Mouse (Mus musculus): Measurements from ENCODE around the gene Tubb5. TPM values are rescaled to one million over a fixed set of nuclear protein-coding genes. Genes with fewer than 3 reads are reported as not detected.

Tubb5 gene
- polyA plus RNA-seq (2012; rRNA removed): 98.9 and 109 TPM in 2 replicates

DNA sequence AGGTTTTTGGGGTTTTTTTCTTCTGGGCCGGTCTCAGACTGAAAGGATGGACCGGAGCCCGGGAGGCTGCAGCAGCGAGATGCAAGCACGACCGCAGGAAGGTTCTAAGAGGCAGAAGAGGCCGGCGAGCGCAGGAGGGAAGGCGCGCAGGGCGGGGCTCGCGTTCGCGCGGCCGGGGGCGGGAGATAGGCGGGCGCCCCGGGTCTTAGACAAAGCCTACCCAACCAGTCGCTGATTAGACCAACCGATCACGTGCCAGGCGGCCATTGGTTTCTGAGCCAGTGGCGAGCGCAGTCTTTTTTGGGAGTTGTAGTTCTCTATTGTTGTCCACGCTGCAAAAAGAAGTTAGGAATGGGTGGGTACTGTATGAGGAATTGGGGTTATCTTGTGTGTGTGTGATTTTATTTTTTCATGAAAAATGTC is at the start of gene Tubb5:
Gene Tubb5, minus strand, starts transcription at position 185 of the 423 bp plus-strand sequence.
- no peaks in the 10 kb centered on the region for H3K27me3 ChIP-seq (replicated peaks; ENCODE audit: control insufficient read depth, insufficient read depth, low read length)
- peak within 1 kb of the TSS; percentile 87 for H3K4me3 ChIP-seq (ENCODE audit: insufficient read depth, low read depth, low read length)
- H3K27ac ChIP-seq (ENCODE audit: insufficient read depth, low read depth, low read length): peak within 1 kb of the TSS; percentile 80
- TF ChIP-seq POLR2A (IDR thresholded peaks at IDR 0.05; ENCODE audit: low read depth, low read length): peak; percentile 70
- no peak for TF ChIP-seq CTCF (conservative IDR thresholded peaks at IDR 0.05; ENCODE audit: insufficient read depth, insufficient read length, low read depth, low read length)
- no peaks in the 10 kb centered on the region for H3K36me3 ChIP-seq (ENCODE audit: control insufficient read depth, insufficient read depth, low read length)
- WGBS: 2% methylated on average over 29 of the region's 29 CpGs
- DNase-seq: peak; percentile 99
- peaks cover 20% of the 10 kb centered on the region for H3K4me1 ChIP-seq (ENCODE audit: control insufficient read depth, insufficient read depth, low read length)

GRCm38 (mm10) chr17:35887725-35888124 is 49.6 kb upstream of the Tubb5 start:
- H3K4me1 ChIP-seq (ENCODE audit: control insufficient read depth, insufficient read depth, low read length): no peaks in the 10 kb centered on the region
- no peaks in the 10 kb centered on the region for H3K27me3 ChIP-seq (replicated peaks; ENCODE audit: control insufficient read depth, insufficient read depth, low read length)
- H3K27ac ChIP-seq (ENCODE audit: insufficient read depth, low read depth, low read length): no peak overlapping the region
- WGBS: 87% methylated on average over 15 of the region's 17 CpGs
- H3K36me3 ChIP-seq (ENCODE audit: control insufficient read depth, insufficient read depth, low read length): peaks cover 2% of the 10 kb centered on the region
- TF ChIP-seq CTCF (conservative IDR thresholded peaks at IDR 0.05; ENCODE audit: insufficient read depth, insufficient read length, low read depth, low read length) (no peak), POLR2A (IDR thresholded peaks at IDR 0.05; ENCODE audit: low read depth, low read length) (no peak)
- no peak for DNase-seq
- no peak overlapping the region for H3K4me3 ChIP-seq (ENCODE audit: insufficient read depth, low read depth, low read length)

GRCm38 (mm10) chr17:35883777-35884176 is 45.7 kb upstream of the Tubb5 start:
- DNase-seq: no peak
- peaks cover 10% of the 10 kb centered on the region; the same call in 1 of the 2 replicates for H3K4me1 ChIP-seq (ENCODE audit: control insufficient read depth, insufficient read depth, low read length)
- H3K4me3 ChIP-seq (ENCODE audit: insufficient read depth, low read depth, low read length): no peak overlapping the region
- H3K27me3 ChIP-seq (replicated peaks; ENCODE audit: control insufficient read depth, insufficient read depth, low read length): no peaks in the 10 kb centered on the region
- TF ChIP-seq CTCF (conservative IDR thresholded peaks at IDR 0.05; ENCODE audit: insufficient read depth, insufficient read length, low read depth, low read length): no peak
- no peak for TF ChIP-seq POLR2A (IDR thresholded peaks at IDR 0.05; ENCODE audit: low read depth, low read length)
- H3K27ac ChIP-seq (ENCODE audit: insufficient read depth, low read depth, low read length): no peak overlapping the region
- 96% methylated on average over 14 of the region's 14 CpGs for WGBS
- no peaks in the 10 kb centered on the region; the same call in none of the 2 replicates for H3K36me3 ChIP-seq (ENCODE audit: control insufficient read depth, insufficient read depth, low read length)

DNA sequence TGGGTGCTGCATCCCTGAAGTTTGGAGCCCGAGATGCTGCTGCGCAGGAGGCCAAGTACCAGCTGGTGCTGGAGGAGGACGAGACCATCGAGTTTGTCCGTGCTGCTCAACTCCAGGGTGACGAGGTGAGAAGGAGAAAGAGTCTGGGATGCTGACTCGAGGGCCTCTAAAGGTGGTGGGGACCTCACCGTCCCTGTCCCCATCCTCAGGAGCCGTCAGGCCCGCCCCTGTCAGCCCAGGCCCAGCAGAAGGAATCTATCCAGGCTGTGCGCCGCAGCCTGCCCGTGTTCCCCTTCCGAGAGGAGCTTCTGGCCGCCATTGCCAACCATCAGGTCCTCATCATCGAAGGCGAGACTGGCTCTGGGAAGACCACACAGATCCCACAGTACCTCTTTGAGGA is 44.8 kb upstream of the Tubb5 start:
- 93% methylated on average over 17 of the region's 17 CpGs for WGBS
- Histone ChIP-seq H3K4me3 (ENCODE audit: insufficient read depth, low read depth, low read length) (no peak overlapping the region), H3K27ac (ENCODE audit: insufficient read depth, low read depth, low read length) (no peak overlapping the region), H3K27me3 (replicated peaks; ENCODE audit: control insufficient read depth, insufficient read depth, low read length) (no peaks in the 10 kb centered on the region), H3K36me3 (ENCODE audit: control insufficient read depth, insufficient read depth, low read length) (no peaks in the 10 kb centered on the region; the same call in none of the 2 replicates), H3K4me1 (ENCODE audit: control insufficient read depth, insufficient read depth, low read length) (peaks cover 10% of the 10 kb centered on the region; the same call in 1 of the 2 replicates)
- no peak for TF ChIP-seq POLR2A (IDR thresholded peaks at IDR 0.05; ENCODE audit: low read depth, low read length)
- no peak for TF ChIP-seq CTCF (conservative IDR thresholded peaks at IDR 0.05; ENCODE audit: insufficient read depth, insufficient read length, low read depth, low read length)
- no peak for DNase-seq

DNA sequence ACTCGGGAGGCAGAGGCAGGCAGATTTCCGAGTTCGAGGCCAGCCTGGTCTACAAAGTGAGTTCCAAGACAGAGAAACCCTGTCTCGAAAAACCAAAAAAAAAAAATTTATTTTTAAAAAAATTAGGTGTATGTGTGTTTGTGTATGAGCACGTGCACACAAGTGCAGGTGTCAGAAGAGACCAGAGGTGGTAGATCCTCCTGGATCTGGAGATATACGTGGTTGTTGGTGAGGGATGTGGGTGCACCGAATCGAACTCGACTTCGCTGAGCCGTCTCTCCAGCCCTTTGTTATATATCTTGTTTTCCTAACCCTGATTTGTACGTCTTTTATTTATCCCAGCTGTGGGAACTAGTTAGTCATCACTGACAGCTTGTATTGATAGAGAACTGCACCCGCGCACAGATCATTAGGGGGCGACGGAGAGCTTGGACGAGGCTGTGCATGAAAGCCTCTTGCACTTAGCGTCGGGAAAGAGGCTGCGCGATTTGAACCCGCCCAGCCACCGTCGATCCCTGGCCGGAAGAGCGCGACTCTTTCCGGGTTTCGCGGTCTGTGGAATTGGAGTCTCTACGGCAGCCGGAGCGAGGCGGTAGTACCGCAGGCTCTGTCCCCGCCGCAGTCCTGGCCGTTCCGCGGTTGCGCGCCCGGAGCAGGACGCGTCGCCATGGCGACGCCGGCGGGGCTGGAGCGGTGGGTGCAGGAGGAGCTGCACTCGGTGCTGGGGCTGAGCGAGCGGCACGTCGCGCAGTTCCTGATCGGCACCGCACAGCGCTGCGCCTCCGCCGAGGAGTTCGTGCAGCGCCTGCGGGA is 41.3 kb upstream of the Tubb5 start, which contains the start of gene Dhx16:
Gene Dhx16, plus strand, starts transcription at position 575 of the 813 bp plus-strand sequence.
- TF ChIP-seq CTCF (conservative IDR thresholded peaks at IDR 0.05; ENCODE audit: insufficient read depth, insufficient read length, low read depth, low read length) (peak; percentile 81), POLR2A (IDR thresholded peaks at IDR 0.05; ENCODE audit: low read depth, low read length) (peak; percentile 28)
- Histone ChIP-seq H3K4me1 (ENCODE audit: control insufficient read depth, insufficient read depth, low read length) (peaks cover 10% of the 10 kb centered on the region; the same call in 1 of the 2 replicates), H3K27me3 (replicated peaks; ENCODE audit: control insufficient read depth, insufficient read depth, low read length) (no peaks in the 10 kb centered on the region), H3K36me3 (ENCODE audit: control insufficient read depth, insufficient read depth, low read length) (no peaks in the 10 kb centered on the region; the same call in none of the 2 replicates), H3K4me3 (ENCODE audit: insufficient read depth, low read depth, low read length) (peak within 1 kb of the TSS; percentile 64), H3K27ac (ENCODE audit: insufficient read depth, low read depth, low read length) (no peak within 1 kb of the TSS; the same call in 1 of the 2 replicates)
- DNase-seq: peak; percentile 98
- WGBS: 5% methylated on average over 66 of the region's 66 CpGs

DNA sequence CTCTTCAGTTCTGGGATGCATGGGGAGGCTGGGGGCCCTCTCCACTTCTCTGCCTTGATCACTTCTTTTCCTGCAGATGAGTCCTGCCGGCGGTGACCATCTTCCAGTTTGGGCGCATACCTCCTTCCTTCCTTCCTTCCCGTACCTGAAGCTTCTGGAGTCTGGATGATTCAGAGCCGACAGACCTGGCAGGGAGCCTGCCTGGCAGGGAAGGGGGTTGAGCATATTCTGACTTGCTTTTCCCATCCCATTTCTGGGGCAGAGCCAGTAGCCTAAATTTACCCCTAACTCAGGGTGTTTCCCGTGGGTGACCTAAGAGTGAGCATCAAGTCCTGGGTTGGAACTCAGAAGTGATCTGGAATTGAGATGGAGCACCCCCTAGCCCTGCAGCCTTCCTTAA is 36.6 kb upstream of the Tubb5 start:
- no peak overlapping the region for H3K4me3 ChIP-seq (ENCODE audit: insufficient read depth, low read depth, low read length)
- no peak for TF ChIP-seq CTCF (conservative IDR thresholded peaks at IDR 0.05; ENCODE audit: insufficient read depth, insufficient read length, low read depth, low read length)
- TF ChIP-seq POLR2A (IDR thresholded peaks at IDR 0.05; ENCODE audit: low read depth, low read length): no peak
- H3K27ac ChIP-seq (ENCODE audit: insufficient read depth, low read depth, low read length): peak overlapping the region; percentile 31; the same call in 1 of the 2 replicates
- no peaks in the 10 kb centered on the region for H3K27me3 ChIP-seq (replicated peaks; ENCODE audit: control insufficient read depth, insufficient read depth, low read length)
- WGBS: 84% methylated on average over 6 of the region's 6 CpGs
- no peaks in the 10 kb centered on the region for H3K36me3 ChIP-seq (ENCODE audit: control insufficient read depth, insufficient read depth, low read length)
- peak; percentile 73 for DNase-seq
- no peaks in the 10 kb centered on the region; the same call in 1 of the 2 replicates for H3K4me1 ChIP-seq (ENCODE audit: control insufficient read depth, insufficient read depth, low read length)
